Mouse (Mus musculus) ES-Bruce4 (cell line): Measurements from ENCODE around the gene Dab1.

Source experiments
- CTCF ChIP-seq: IDR thresholded peaks from one replicate; pipeline ENCODE4 v1.8.1; 2011; ENCODE audit warnings: low read depth, low read length
- POLR2A ChIP-seq: IDR thresholded peaks from one replicate; pipeline ENCODE4 v1.8.1; 2011; ENCODE audit warnings: low read length; ENCODE audit not compliant: insufficient read depth

DNA sequence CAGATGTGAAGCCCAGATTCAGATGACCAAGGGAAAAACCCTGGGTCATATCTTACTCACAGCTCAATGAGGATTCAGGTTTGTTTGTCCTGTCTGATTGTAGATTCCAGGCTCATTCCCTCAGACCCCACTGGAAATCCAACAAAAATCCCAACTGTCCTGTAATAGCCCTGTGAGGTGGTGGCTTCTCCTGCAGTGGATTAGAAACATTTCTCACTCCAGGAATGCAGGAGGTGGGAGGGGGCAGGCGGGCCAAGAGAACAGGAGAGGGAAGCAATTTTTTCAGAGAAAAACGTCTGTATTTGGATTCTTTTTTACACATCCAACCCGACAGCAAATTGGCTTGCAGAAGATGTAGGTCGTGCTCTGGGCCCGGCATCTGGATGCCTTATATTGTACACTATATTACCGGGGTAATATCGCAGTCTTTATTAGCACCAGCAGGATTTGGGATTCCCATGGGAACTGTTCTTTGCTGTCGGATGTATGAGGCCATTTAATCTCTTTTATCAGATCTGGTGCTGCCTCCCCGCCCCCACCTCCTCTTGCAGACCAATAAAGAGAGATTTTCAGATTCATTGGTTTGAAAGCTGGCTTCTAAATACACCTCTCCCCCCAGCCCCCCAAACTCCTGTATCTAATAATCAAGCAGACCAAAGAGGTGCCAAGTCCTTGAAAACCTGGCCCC is 29.2 kb downstream of the Dab1 start:
- TF ChIP-seq CTCF (no peak), POLR2A (no peak)
